Mouse (Mus musculus): ENCODE data around the gene Tubgcp2.

DNA sequence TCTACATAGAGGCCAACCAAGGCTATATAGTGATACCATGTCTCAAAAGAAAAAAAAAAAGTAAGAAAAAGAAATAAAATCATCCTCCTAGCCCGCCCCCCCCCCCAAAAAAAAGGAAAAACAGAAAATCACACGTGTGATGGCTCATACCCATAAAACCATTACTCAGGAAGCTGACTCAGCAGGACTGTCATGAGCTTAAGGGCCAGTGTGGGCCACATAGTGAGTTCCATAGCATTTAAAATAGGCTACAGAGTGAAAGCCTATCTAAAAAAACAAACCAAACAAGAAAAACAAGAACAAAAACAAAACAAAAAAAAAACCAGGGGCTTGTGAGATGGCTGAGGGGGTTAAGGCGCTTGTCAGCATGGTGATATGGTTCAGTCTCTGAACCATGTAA lies 55.7 kb downstream of the Tubgcp2 start:
- TF ChIP-seq CTCF (IDR thresholded peaks at IDR 0.05; ENCODE audit: low read depth): no peak
- no peak for TF ChIP-seq EP300 (IDR thresholded peaks at IDR 0.05; ENCODE audit: low read depth)

All from liver, postnatal 0 days (tissue).